Mouse (Mus musculus): ENCODE measurements around the gene Pno1. TPM values are rescaled to one million over a fixed set of nuclear protein-coding genes. Genes with fewer than 3 reads are reported as not detected.
"Not testable (repeated sequence)": the region's sequence is repeated elsewhere in the genome, so short reads cannot be mapped to it uniquely, and the experiment has no call there.

The Pno1 gene
- polyA plus RNA-seq (2014; fragmentation: Nextera tagmentation; extraction: Ambion mirVana), result 107 and 128 TPM in 2 replicates

DNA sequence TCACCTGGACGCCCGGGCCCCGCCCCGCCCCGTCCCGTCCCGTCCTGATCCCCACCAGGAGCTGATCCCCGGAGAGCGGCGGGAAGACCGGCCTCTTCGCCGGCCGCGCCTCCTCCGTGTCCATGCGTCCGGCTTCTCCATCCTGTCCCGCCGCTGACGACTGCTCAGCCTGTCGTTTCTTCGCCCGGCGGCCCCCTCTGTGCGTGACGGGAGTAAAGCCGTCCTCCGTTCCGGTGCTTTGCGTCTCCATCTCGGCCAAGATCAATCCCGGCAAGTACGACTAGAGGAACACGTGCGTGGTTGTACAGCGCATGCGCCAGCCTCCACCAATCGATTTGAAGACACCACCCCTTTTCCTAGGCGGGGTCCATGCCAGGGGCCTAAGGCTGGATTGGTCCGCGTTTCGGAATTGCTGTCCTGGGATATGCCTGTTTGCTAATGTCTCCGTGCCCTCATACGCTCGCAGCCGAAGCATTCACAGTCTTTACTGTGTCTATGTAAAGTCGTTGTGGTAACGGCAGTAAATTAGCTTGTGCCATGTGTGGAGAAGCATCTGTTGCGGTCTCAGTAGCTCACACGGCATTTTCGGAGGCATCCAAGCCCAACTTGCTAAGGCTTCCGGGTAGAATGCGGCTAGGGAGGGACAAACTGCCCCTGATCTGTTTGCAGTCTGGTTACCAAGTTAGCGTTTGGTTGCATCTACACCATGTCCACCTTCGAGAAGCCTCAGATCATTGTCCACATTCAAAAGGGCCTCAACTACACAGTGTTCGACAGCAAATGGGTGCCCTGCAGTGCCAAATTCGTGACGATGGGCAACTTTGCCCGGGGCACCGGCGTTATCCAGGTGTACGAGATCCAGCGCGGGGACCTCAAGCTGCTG, at the start of gene Pno1:
Pno1 (minus strand) TSS at position 311 of the 883 bp plus-strand sequence.
- peak within 1 kb of the TSS; percentile 59 for H3K27ac ChIP-seq (replicated peaks; ENCODE audit: low read depth, low read length)
- H3K9ac ChIP-seq (replicated peaks; ENCODE audit: low read length), result peak within 1 kb of the TSS; percentile 83
- H3K27me3 ChIP-seq (ENCODE audit: control insufficient read depth, insufficient read depth, low read length), result no peaks in the 10 kb centered on the region
- no peaks in the 10 kb centered on the region for H3K9me3 ChIP-seq (replicated peaks; ENCODE audit: control insufficient read depth, low read length)
- under 1% methylated on average over 65 of the region's 65 CpGs for WGBS
- ATAC-seq (replicated peaks; ENCODE audit: insufficient number of reproducible peaks, low FRiP score, low TSS enrichment, low read depth) (peak; percentile 98), DNase-seq (ENCODE audit: low spot score) (peak; percentile 97)
- H3K4me3 ChIP-seq (ENCODE audit: low read depth, low read length), result peak within 1 kb of the TSS; percentile 84
- peak within 1 kb of the TSS; percentile 51 for H3K4me2 ChIP-seq (ENCODE audit: low read depth, low read length)
- no peaks in the 10 kb centered on the region for H3K4me1 ChIP-seq (ENCODE audit: control insufficient read depth, insufficient read depth, low read length)
- no peaks in the 10 kb centered on the region; the same call in 1 of the 2 replicates for H3K36me3 ChIP-seq (replicated peaks; ENCODE audit: control insufficient read depth, insufficient read depth, low read depth, low read length)

DNA sequence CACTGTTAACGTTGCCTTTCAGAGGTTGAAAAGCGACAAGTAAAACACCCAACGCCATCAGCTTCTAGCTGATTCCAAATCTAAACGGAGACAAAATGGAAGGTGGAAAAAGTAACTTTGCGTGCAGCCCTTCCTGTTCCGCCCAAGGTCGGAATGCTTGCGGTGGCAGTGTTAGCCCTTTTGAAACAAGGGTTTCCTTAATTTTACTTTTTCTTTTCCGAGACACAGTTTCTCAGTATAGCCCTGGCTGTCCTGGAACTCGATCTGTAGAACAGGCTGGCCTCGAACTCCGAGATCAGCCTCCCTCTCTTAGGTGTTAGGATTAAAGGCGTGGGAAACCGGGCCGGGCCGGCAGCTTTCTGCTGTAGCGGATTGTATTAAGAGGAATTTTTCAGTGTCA, 46.5 kb upstream of the Pno1 start:
- ATAC-seq (replicated peaks; ENCODE audit: insufficient number of reproducible peaks, low FRiP score, low TSS enrichment, low read depth) (no peak), DNase-seq (ENCODE audit: low spot score) (peak; percentile 47)
- Histone ChIP-seq H3K4me2 (ENCODE audit: low read depth, low read length) (peak overlapping the region; percentile 26), H3K27ac (replicated peaks; ENCODE audit: low read depth, low read length) (peak overlapping the region; percentile 70; the same call in 1 of the 2 replicates), H3K9me3 (replicated peaks; ENCODE audit: control insufficient read depth, low read length) (no peaks in the 10 kb centered on the region), H3K4me1 (ENCODE audit: control insufficient read depth, insufficient read depth, low read length) (no peaks in the 10 kb centered on the region), H3K36me3 (replicated peaks; ENCODE audit: control insufficient read depth, insufficient read depth, low read depth, low read length) (no peaks in the 10 kb centered on the region), H3K9ac (replicated peaks; ENCODE audit: low read length) (peak overlapping the region; percentile 95), H3K4me3 (ENCODE audit: low read depth, low read length) (peak overlapping the region; percentile 77), H3K27me3 (ENCODE audit: control insufficient read depth, insufficient read depth, low read length) (no peaks in the 10 kb centered on the region)
- under 1% methylated on average over 17 of the region's 17 CpGs for WGBS

DNA sequence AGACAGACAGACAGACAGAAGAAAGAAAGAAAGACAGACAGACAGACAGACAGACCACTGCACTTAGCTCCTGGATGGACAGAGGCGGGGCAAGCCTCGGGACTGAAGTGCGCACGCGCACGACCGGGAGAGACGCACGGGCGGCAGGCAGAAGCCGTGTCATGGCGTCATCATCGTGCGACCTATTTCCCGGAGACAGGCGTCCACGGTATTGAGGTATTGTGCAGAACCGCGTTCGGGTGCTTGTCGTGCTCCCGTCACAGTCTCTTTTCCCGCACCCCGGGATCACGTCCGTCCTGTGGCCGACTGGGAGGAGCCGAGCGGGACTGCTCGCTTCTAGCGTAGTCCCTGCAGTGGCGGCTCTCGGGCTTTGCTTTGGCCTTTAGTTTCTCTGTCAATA, 46.1 kb upstream of the Pno1 start, which contains the start of gene C1d:
C1d (plus strand) TSS at position 137 of the 400 bp plus-strand sequence.
- H3K27ac ChIP-seq (replicated peaks; ENCODE audit: low read depth, low read length), result peak within 1 kb of the TSS; percentile 70; the same call in 1 of the 2 replicates
- no peaks in the 10 kb centered on the region for H3K27me3 ChIP-seq (ENCODE audit: control insufficient read depth, insufficient read depth, low read length)
- peak within 1 kb of the TSS; percentile 95 for H3K9ac ChIP-seq (replicated peaks; ENCODE audit: low read length)
- H3K9me3 ChIP-seq (replicated peaks; ENCODE audit: control insufficient read depth, low read length), result no peaks in the 10 kb centered on the region
- H3K4me1 ChIP-seq (ENCODE audit: control insufficient read depth, insufficient read depth, low read length), result no peaks in the 10 kb centered on the region
- ATAC-seq (replicated peaks; ENCODE audit: insufficient number of reproducible peaks, low FRiP score, low TSS enrichment, low read depth) (peak; percentile 93), DNase-seq (ENCODE audit: low spot score) (peak; percentile 97)
- peak within 1 kb of the TSS; percentile 77 for H3K4me3 ChIP-seq (ENCODE audit: low read depth, low read length)
- under 1% methylated on average over 33 of the region's 33 CpGs for WGBS
- H3K4me2 ChIP-seq (ENCODE audit: low read depth, low read length), result peak within 1 kb of the TSS; percentile 26
- no peaks in the 10 kb centered on the region for H3K36me3 ChIP-seq (replicated peaks; ENCODE audit: control insufficient read depth, insufficient read depth, low read depth, low read length)

DNA sequence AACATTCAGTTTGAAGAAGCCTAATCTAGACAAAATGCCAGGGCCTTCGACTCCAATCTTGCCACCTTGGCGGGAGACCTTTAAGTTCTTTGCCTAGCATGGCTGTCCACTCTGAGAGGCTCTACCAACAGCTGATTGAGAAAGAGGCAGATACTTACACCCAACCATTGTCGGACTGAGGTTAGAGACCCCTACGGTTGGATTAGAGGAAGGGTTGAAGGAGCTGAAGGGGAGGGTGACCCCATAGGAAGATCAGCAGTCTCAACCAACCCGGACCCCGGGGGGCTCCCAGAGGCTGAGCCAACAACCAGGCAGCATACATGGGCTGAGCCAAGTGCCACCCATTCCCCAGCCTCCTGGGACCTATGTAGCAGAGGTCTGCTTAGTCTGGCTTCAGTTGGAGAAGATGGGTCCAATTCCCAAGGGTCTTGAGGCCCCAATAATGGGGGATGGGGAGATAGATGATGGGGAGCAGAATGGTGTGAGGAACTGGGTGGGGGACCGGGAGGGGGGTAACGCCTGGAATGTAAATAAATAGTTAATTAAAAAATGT, 45.5 kb upstream of the Pno1 start:
- WGBS, result 58% methylated on average over 8 of the region's 8 CpGs
- H3K9ac ChIP-seq (replicated peaks; ENCODE audit: low read length), result peak overlapping the region; percentile 95
- H3K4me2 ChIP-seq (ENCODE audit: low read depth, low read length), result peak overlapping the region; percentile 26
- ATAC-seq (replicated peaks; ENCODE audit: insufficient number of reproducible peaks, low FRiP score, low TSS enrichment, low read depth) (peak; percentile 82), DNase-seq (ENCODE audit: low spot score) (no peak)
- no peaks in the 10 kb centered on the region for H3K27me3 ChIP-seq (ENCODE audit: control insufficient read depth, insufficient read depth, low read length)
- H3K9me3 ChIP-seq (replicated peaks; ENCODE audit: control insufficient read depth, low read length), result no peaks in the 10 kb centered on the region
- H3K36me3 ChIP-seq (replicated peaks; ENCODE audit: control insufficient read depth, insufficient read depth, low read depth, low read length), result no peaks in the 10 kb centered on the region
- H3K4me3 ChIP-seq (ENCODE audit: low read depth, low read length), result peak overlapping the region; percentile 77
- H3K4me1 ChIP-seq (ENCODE audit: control insufficient read depth, insufficient read depth, low read length), result no peaks in the 10 kb centered on the region
- no peak overlapping the region for H3K27ac ChIP-seq (replicated peaks; ENCODE audit: low read depth, low read length)

DNA sequence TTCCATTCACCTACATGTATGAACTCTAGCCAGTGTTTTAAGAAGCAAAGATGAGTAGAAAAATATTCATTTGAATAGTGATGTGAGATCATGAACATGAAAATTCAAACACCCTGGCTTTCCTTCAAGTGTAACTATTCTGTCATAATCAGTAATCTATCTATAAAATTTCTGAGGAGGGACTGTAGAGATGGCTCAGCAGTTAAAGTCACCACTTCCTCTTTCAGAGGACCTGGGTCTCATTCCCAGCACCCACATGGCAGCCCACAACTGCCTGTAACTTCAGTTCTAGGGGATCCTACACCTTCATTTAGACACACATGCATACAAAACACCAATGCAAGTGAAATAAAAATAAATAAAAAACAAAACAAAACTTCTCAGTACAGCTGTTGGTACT, 37.3 kb upstream of the Pno1 start:
- no peak overlapping the region for H3K27ac ChIP-seq (replicated peaks; ENCODE audit: low read depth, low read length)
- no peak for ATAC-seq (replicated peaks; ENCODE audit: insufficient number of reproducible peaks, low FRiP score, low TSS enrichment, low read depth)

DNA sequence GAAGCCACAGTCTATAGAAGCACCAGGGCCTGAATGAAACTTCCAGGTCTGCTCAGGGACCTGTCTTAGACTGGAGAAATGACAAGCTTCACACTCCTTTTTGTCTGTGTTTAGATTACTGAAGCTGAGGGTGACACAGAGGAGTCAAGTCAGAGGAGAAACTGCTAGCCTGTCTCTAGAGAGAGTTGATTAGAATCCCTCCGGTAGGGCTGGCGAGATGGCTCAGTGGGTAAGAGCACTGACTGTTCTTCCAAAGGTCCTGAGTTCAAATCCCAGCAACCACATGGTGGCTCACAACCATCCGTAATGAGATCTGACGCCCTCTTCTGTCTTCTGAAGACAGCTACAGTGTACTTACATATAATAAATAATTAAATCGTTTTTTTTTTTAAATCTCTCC, 27.2 kb upstream of the Pno1 start:
- not testable (repeated sequence) for H3K27ac ChIP-seq (replicated peaks; ENCODE audit: low read depth, low read length); H3K9me3 ChIP-seq (replicated peaks; ENCODE audit: control insufficient read depth, low read length); ATAC-seq (replicated peaks; ENCODE audit: insufficient number of reproducible peaks, low FRiP score, low TSS enrichment, low read depth); H3K9ac ChIP-seq (replicated peaks; ENCODE audit: low read length); H3K4me2 ChIP-seq (ENCODE audit: low read depth, low read length); H3K4me3 ChIP-seq (ENCODE audit: low read depth, low read length); H3K36me3 ChIP-seq (replicated peaks; ENCODE audit: control insufficient read depth, insufficient read depth, low read depth, low read length); H3K27me3 ChIP-seq (ENCODE audit: control insufficient read depth, insufficient read depth, low read length); DNase-seq (ENCODE audit: low spot score); H3K4me1 ChIP-seq (ENCODE audit: control insufficient read depth, insufficient read depth, low read length)
- WGBS, result 87% methylated on average over 5 of the region's 5 CpGs

More for the DNA sequence above, 37.3 kb upstream of the Pno1 start:
- no peak overlapping the region for H3K4me3 ChIP-seq (ENCODE audit: low read depth, low read length)
- H3K4me2 ChIP-seq (ENCODE audit: low read depth, low read length), result no peak overlapping the region
- H3K9ac ChIP-seq (replicated peaks; ENCODE audit: low read length), result no peak overlapping the region
- no peak for DNase-seq (ENCODE audit: low spot score)
- no peaks in the 10 kb centered on the region for H3K27me3 ChIP-seq (ENCODE audit: control insufficient read depth, insufficient read depth, low read length)
- H3K36me3 ChIP-seq (replicated peaks; ENCODE audit: control insufficient read depth, insufficient read depth, low read depth, low read length), result no peaks in the 10 kb centered on the region
- no peaks in the 10 kb centered on the region for H3K4me1 ChIP-seq (ENCODE audit: control insufficient read depth, insufficient read depth, low read length)
- no peaks in the 10 kb centered on the region for H3K9me3 ChIP-seq (replicated peaks; ENCODE audit: control insufficient read depth, low read length)

DNA sequence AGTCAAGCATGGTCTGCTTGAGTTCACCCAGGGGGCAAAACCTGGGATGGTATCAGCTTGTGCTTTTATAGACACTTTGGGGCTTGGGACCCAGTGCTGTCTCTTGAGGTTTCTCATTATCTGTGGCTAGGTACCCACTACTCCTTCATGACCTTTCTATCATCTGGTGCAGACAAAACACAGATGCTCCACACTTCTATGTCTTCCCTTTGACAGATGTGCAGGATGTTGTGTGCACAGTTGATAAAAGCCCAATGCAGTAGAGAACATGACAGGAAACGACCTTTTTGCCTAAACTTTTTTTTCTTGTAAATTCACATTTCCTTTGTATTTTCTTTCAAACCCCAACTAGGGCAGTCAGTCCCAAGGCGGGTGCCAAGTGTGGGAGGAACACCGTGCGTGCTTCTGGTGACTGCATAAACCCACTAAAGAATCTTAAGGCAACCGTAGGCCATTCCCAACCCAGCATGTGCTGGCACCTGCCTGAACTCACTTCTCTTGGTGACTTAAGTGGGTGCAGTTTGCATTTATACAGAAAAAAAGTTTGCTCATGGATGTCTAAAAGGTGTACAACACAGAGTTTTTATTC, 25.2 kb upstream of the Pno1 start:
- Histone ChIP-seq H3K4me1 (ENCODE audit: control insufficient read depth, insufficient read depth, low read length) (no peaks in the 10 kb centered on the region), H3K27ac (replicated peaks; ENCODE audit: low read depth, low read length) (no peak overlapping the region), H3K4me2 (ENCODE audit: low read depth, low read length) (no peak overlapping the region), H3K4me3 (ENCODE audit: low read depth, low read length) (no peak overlapping the region), H3K27me3 (ENCODE audit: control insufficient read depth, insufficient read depth, low read length) (no peaks in the 10 kb centered on the region), H3K36me3 (replicated peaks; ENCODE audit: control insufficient read depth, insufficient read depth, low read depth, low read length) (no peaks in the 10 kb centered on the region), H3K9ac (replicated peaks; ENCODE audit: low read length) (no peak overlapping the region), H3K9me3 (replicated peaks; ENCODE audit: control insufficient read depth, low read length) (no peaks in the 10 kb centered on the region)
- ATAC-seq (replicated peaks; ENCODE audit: insufficient number of reproducible peaks, low FRiP score, low TSS enrichment, low read depth) (no peak), DNase-seq (ENCODE audit: low spot score) (no peak)
- 88% methylated on average over 5 of the region's 5 CpGs for WGBS

DNA sequence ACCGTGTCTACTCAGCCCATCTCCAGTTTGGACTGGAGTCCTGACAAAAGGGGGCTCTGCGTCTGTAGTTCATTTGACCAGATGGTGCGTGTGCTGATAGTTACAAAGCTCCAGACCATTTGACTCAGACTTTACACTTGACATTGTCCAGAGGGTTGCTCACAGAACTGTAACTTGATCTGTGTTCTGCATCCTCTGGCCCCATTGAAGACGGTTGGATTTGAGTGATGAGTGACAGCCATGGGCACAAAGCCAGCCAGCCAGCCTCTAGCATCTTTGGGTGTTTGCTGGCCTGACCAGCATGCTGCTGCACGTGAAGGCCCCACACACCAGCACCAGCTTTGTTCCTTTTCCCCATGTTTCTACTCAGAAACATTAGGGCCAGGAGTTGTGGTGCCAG, 21.4 kb upstream of the Pno1 start:
- 63% methylated on average over 5 of the region's 5 CpGs for WGBS
- Histone ChIP-seq H3K27ac (replicated peaks; ENCODE audit: low read depth, low read length) (no peak overlapping the region), H3K9ac (replicated peaks; ENCODE audit: low read length) (no peak overlapping the region), H3K27me3 (ENCODE audit: control insufficient read depth, insufficient read depth, low read length) (no peaks in the 10 kb centered on the region), H3K36me3 (replicated peaks; ENCODE audit: control insufficient read depth, insufficient read depth, low read depth, low read length) (no peaks in the 10 kb centered on the region), H3K4me2 (ENCODE audit: low read depth, low read length) (no peak overlapping the region), H3K9me3 (replicated peaks; ENCODE audit: control insufficient read depth, low read length) (no peaks in the 10 kb centered on the region), H3K4me1 (ENCODE audit: control insufficient read depth, insufficient read depth, low read length) (no peaks in the 10 kb centered on the region), H3K4me3 (ENCODE audit: low read depth, low read length) (no peak overlapping the region)
- DNase-seq (ENCODE audit: low spot score) (no peak), ATAC-seq (replicated peaks; ENCODE audit: insufficient number of reproducible peaks, low FRiP score, low TSS enrichment, low read depth) (no peak)
